Mouse (Mus musculus) adrenal gland, postnatal 10 days (tissue): ENCODE results near the gene Anapc5. TPM values are rescaled to one million over a fixed set of nuclear protein-coding genes. Genes with fewer than 3 reads are reported as not detected.
A peak's percentile ranks its signal among the peaks of the same experiment; 100 is the strongest.

Experiments used
- DNase-seq: peaks from one replicate; pipeline ENCODE4 v3.0.0; 2021; ENCODE audit warnings: mixed read lengths
- total RNA-seq, 2 experiments: library from RNA; stranded (reverse); gene quantifications; 2 replicates each; pipeline ENCODE4 v1.2.3; 2021

The Anapc5 gene
- total RNA-seq, 2 experiments from 2014 or later = 178 to 239 TPM

GRCm38 (mm10) chr5:122800345-122801010 is 20.7 kb downstream of the Anapc5 start:
- peak; percentile 25 for DNase-seq

GRCm38 (mm10) chr5:122799379-122800344 is 21.5 kb downstream of the Anapc5 start:
- no peak for DNase-seq

GRCm38 (mm10) chr5:122798557-122799378 is 22.4 kb downstream of the Anapc5 start:
- DNase-seq = peak; percentile 83

- no peak for DNase-seq
Observed at GRCm38 (mm10) chr5:122797866-122798265, 23.3 kb downstream of the Anapc5 start.

- no peak for DNase-seq
Observed at GRCm38 (mm10) chr5:122788696-122789095, 32.4 kb downstream of the Anapc5 start.

GRCm38 (mm10) chr5:122786035-122786819 is 34.9 kb downstream of the Anapc5 start:
- DNase-seq = no peak

- DNase-seq = no peak
Observed at GRCm38 (mm10) chr5:122783726-122784406, 37.3 kb downstream of the Anapc5 start.

- no peak for DNase-seq
Observed at GRCm38 (mm10) chr5:122782066-122782465, 39.1 kb downstream of the Anapc5 start.

GRCm38 (mm10) chr5:122780791-122781432 is 40.2 kb downstream of the Anapc5 start:
- no peak for DNase-seq

- peak; percentile 90 for DNase-seq
Observed at GRCm38 (mm10) chr5:122779277-122779834, 41.8 kb downstream of the Anapc5 start, which contains the start of gene Camkk2. TSS of gene Camkk2 (minus strand) at chr5:122779409.

- peak; percentile 57 for DNase-seq
Observed at GRCm38 (mm10) chr5:122778231-122779226, 42.6 kb downstream of the Anapc5 start.

GRCm38 (mm10) chr5:122777322-122777721 is 43.8 kb downstream of the Anapc5 start:
- DNase-seq = no peak

- no peak for DNase-seq
Observed at GRCm38 (mm10) chr5:122775646-122776286, 45.4 kb downstream of the Anapc5 start.

GRCm38 (mm10) chr5:122774743-122775611 is 46.2 kb downstream of the Anapc5 start:
- peak; percentile 62 for DNase-seq

GRCm38 (mm10) chr5:122773756-122774155 is 47.4 kb downstream of the Anapc5 start:
- DNase-seq = no peak

GRCm38 (mm10) chr5:122771428-122771827 is 49.7 kb downstream of the Anapc5 start:
- no peak for DNase-seq

- peak; percentile 89 for DNase-seq
Observed at GRCm38 (mm10) chr5:122770806-122771261, 50.3 kb downstream of the Anapc5 start.
